Mouse (Mus musculus) common myeloid progenitor, adult 5-6 weeks (primary cell): ENCODE measurements around the gene Usp48. TPM values are rescaled to one million over a fixed set of nuclear protein-coding genes. Genes with fewer than 3 reads are reported as not detected.

Experiments
- ATAC-seq: replicated peaks from 2 replicates; pipeline ENCODE4 v1.8.0; 2016; ENCODE audit warnings: low read depth, mild to moderate bottlenecking, moderate TSS enrichment, inconsistent platforms; ENCODE audit not compliant: poor library complexity, severe bottlenecking
- total RNA-seq: library from RNA; stranded (forward); fragments of 200-1000, 187-1606 nt; gene quantifications from 2 replicates; pipeline ENCODE4 v1.2.3, GENCODE M21; 2017

Gene Usp48
- total RNA-seq, 1 experiment from 2014 or later, result 164 TPM

- ATAC-seq, result no peak
Measured at GRCm38 (mm10) chr4:137680721-137681120, 87.2 kb downstream of the Usp48 start.

DNA sequence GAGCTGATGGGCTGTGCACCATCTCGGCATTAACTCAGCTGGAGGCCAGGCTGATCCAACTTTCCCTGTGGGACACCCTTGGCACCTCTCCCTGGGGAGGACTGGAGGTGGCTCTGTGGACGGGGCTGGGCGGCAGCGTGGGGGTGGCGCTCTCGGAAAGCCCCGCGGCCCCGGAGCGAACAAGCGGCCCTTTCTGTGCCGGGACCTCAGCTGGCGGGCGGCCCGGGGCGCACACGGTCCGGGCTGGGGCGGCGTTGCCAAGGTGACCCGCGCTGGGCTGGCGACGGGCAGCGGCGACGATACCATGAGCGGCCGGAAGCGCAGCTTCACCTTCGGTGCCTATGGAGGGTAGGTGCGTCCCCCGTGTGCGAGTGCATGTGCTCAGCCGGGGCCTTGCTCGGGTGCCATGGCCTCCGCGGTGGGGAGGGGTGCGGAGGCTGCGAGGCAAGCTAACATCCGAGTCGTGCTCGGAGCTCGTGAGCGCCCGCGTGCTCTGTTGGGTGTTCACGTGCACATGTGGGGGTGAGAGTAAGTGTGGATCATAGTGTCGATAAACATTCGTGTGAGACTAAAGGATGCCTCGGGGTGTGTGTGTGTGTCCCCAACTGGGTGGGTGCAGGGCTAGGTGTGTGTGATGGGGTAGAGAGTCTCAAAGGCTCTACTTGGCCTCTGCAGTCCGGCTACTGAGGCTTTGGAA, 88.0 kb downstream of the Usp48 start:
- ATAC-seq, result no peak; the same call in 1 of the 2 replicates

- peak; percentile 63 for ATAC-seq
Measured at GRCm38 (mm10) chr4:137682961-137683453, 89.5 kb downstream of the Usp48 start.

GRCm38 (mm10) chr4:137684830-137685343, 91.3 kb downstream of the Usp48 start:
- ATAC-seq, result no peak

DNA sequence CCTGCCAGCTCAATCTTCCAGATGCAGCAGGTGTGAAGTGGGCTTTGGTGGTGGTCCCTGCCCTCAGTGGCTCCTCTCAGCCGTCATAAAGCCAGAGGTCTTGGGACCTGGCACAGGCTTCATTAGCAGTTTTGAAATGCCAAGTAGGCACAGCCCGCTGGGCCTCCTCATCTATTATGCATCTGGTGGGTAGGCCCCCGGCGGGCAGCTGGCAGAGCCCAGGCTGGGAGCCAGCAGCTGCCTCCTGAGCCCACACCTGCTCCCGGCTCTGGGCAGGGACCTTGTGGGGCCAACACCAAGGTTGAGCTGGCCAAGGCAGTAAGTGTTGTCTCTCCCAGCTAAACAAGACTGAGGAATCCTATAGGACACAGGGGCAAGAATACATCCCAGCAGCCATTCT, 92.7 kb downstream of the Usp48 start:
- no peak for ATAC-seq

- no peak for ATAC-seq
Measured at GRCm38 (mm10) chr4:137687234-137687825, 93.8 kb downstream of the Usp48 start.

GRCm38 (mm10) chr4:137692107-137692902, 98.8 kb downstream of the Usp48 start:
- ATAC-seq, result no peak

DNA sequence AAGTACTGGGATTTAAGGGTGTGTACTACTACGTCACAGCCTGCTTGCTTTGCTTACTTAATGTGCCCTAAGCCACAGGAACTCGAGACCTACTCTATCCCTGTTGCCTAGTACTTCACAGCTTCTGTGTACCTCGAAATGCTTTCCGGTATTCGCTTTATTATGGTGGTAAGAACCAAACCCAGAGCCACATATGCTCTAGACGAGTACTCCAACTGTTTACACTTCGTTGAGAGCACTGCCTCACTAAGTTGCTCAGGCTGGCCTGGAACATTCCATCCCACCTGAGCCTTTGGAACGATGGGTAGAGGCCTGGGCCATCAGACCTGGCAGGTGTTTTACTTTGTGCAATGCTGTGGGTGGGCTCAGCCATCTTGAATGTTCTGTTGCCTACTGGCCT, 101.7 kb downstream of the Usp48 start:
- no peak for ATAC-seq

GRCm38 (mm10) chr4:137695900-137696299, 102.3 kb downstream of the Usp48 start:
- ATAC-seq, result no peak

DNA sequence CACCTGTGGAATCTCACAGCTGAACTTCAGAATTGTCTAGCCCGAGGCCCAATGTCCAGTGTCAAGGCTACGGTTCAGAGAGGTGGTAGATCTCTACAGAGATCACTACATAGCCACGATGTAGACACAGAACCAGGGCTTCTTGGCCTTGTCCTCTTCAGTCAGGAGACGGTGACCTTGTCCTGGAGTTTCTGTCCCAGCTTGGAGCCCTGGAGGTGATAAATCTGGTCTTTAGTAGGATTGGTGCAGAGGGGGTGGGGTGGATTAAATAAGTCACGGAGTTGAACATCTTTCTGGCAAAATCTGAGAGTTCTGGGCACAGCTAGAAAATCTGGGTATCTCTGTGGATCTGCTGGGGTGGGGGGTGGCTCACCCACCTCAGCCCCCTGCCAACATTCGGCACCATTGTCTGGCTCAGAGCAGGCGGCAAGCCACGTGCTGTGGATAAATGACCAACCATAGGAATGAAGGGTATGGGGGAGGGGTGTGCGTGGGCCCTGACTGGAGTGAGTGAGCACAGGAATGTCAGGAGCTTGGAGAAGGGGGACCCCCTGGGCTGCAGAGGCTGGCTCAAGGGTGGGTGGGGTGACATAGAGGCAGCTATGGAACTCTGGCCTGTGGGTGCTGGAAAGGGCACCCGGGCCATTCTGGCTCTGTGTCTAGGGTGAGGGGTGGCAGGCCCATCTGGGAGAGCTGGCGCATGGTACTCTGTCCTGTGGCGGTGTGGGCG, 103.8 kb downstream of the Usp48 start:
- no peak for ATAC-seq

DNA sequence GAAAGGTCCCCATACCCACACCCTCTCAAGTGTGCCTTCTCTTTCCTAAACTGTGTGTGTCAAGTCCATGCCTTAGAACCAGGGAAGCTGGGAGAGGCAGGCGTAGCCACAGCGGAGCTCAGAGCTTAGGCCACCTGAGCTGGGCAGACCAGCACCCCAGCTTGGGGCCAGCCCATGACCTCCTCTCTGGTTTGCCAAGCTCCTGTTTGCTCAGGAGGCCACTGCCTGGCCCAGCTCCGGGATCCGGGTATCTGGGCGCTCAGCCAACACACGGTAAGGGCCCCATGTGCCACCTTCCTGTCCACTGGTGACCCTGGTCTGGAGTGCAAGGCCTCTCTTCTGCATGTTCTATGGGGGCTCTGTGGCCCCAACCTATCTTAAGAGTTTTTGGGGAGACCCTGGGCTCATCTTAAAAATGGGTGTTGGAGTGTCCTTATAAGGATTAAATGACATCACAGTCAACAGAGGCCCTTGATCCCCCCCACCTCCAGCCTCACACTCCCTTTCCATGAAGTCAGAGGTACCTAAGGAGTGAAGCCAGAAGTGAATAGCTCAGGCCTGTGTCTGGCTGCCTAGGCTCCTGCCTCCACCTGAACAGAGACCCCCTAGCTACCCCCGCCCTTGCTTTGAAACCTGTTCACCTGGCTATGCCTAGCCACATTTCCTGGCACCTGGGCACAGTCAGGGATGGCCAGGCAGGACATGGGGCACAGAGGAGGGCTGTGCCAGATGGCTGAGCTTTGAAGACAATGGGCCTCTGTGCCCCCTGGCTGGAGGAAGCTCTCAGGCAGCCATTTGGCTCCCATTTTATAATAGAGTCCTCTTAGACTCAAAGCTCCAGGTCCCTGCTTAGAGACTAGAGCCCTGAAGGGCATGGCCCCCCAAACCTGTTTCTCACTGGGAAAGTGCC, 104.8 kb downstream of the Usp48 start:
- ATAC-seq, result no peak

GRCm38 (mm10) chr4:137699264-137700211, 106.0 kb downstream of the Usp48 start:
- ATAC-seq, result no peak

DNA sequence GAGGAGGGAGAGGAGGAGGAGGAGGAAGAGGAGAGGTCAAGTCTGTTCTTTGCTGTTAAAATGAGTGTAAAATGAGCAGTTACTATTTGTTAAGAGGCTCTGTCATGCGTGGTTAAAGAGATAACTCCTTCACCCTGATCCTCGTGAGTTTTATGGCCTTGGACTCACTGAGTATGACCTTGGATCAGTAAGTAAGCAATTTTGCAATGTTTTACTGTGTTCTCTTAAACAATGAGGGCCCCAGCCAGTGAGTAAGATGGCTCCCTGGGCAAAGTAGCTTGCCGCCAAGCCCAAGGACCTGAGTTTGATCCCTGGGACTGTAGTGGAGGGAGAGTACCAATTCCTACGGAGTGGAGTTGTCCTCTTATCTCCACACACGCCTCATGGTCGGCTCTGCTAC, 107.4 kb downstream of the Usp48 start:
- ATAC-seq, result no peak

GRCm38 (mm10) chr4:137703077-137703476, 109.5 kb downstream of the Usp48 start:
- no peak for ATAC-seq

GRCm38 (mm10) chr4:137704561-137704960, 111.0 kb downstream of the Usp48 start:
- ATAC-seq, result no peak

DNA sequence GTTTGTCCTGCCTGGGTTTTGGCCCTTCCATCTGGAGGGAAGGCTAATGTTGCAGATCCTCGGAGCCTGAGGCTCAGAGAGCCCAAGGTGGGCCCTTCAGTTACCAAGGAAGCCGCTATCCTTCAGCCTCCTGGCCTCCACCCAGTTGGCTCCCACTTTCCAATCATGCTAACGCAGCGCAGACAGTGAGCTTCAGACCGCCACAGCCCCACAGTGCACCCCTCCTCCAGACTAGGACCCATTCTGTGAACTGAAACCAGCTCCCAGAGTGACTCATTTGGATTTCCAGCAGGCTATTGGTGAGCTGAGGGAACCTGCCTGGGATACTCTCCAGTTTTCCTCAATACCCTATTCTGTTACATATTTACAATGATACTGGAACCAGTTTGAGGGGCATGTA, 111.8 kb downstream of the Usp48 start:
- no peak for ATAC-seq

DNA sequence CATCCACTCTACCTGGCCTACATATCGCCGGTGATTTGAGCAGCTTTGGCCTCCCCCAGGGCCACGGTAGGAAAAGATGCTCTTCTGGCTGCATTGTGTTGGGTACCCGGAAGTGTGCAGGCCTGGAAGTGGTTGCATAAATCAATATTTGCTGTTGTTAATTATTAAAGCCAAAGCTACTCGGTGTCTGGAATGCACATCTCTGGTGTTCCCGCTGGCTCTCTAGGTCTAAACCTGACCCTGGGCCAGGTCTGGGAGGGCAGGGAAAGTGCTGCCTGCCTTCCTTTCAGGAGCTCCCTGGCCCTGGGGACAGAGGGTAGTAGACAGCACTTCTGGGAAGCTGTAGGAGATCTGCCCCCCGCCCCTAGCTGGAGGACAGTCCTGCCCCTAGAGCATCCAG, 113.0 kb downstream of the Usp48 start:
- no peak for ATAC-seq
